Mouse (Mus musculus) embryonic facial prominence, embryonic 15.5 days (tissue): ENCODE data around the gene Dhx57. TPM values are rescaled to one million over a fixed set of nuclear protein-coding genes. Genes with fewer than 3 reads are reported as not detected.
"Not testable (repeated sequence)": the region's sequence is repeated elsewhere in the genome, so short reads cannot be mapped to it uniquely, and the experiment has no call there.

Experiments used
- ATAC-seq: fragments of 200-750 bp; cut with Nextera tagmentation; 2 replicates; pipeline ENCODE4 v1.8.0; 2017; ENCODE audit warnings: low read depth, moderate TSS enrichment; ENCODE audit not compliant: insufficient number of reproducible peaks, low FRiP score, low TSS enrichment
- H3K27ac ChIP-seq: fragments of 300-500 bp; sonication (generic); replicated peaks from 2 replicates; pipeline ENCODE4 v1.5.1; 2015; ENCODE audit warnings: mild to moderate bottlenecking, inconsistent platforms
- H3K27me3 ChIP-seq: fragments of 300-500 bp; sonication (generic); 2 replicates; pipeline ENCODE4 v1.6.1; 2015; ENCODE audit warnings: inconsistent platforms
- H3K36me3 ChIP-seq: fragments of 300-500 bp; sonication (generic); 2 replicates; pipeline ENCODE4 v1.6.1; 2015; ENCODE audit warnings: mild to moderate bottlenecking, inconsistent platforms
- H3K4me1 ChIP-seq: fragments of 300-500 bp; sonication (generic); 2 replicates; pipeline ENCODE4 v1.6.1; 2015; ENCODE audit warnings: inconsistent platforms
- H3K4me2 ChIP-seq: fragments of 300-500 bp; sonication (generic); replicated peaks from 2 replicates; pipeline ENCODE4 v1.6.1; 2015; ENCODE audit warnings: mild to moderate bottlenecking, inconsistent platforms
- H3K4me3 ChIP-seq: fragments of 300-500 bp; sonication (generic); replicated peaks from 2 replicates; pipeline ENCODE4 v1.5.1; 2015; ENCODE audit warnings: mild to moderate bottlenecking, inconsistent platforms
- H3K9ac ChIP-seq: fragments of 300-500 bp; sonication (generic); 2 replicates; pipeline ENCODE4 v1.6.1; 2015; ENCODE audit warnings: inconsistent platforms
- H3K9me3 ChIP-seq: fragments of 300-500 bp; sonication (generic); replicated peaks from 2 replicates; pipeline ENCODE4 v1.6.1; 2016; ENCODE audit warnings: inconsistent platforms
- WGBS: fragments of 180-500 bp; shearing (Covaris S2); methylation state at CpG from one replicate; pipeline ENCODE4 v1.1.7; 2015; 5-methylcytosine and 5-hydroxymethylcytosine counted together
- polyA plus RNA-seq: library from polyadenylated mRNA; unstranded; fragments of >200 nt; fragmentation: Nextera tagmentation; extraction: Ambion mirVana; gene quantifications from 2 replicates; pipeline ENCODE4 v1.2.1, GENCODE M21; 2015

The Dhx57 gene
- polyA plus RNA-seq, 1 experiment from 2014 or later, result 18.6 TPM

DNA sequence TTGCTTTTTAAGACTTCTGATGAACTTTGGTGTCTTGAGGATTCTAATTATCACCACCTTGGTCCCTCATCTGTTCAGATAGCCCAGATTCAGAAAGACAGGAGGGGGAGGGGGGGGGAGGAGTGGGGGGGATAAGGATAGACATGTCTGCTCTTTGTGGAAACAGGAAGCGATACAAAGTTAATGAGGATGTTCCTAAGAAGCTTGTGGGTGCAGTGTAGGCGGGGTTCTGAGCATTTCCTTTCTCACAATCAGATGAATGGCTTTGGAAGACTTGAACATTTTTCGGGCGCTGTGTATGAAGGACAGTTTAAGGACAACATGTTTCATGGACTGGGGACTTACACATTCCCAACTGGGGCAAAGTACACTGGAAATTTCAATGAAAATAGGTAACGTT, 5.0 kb upstream of the Dhx57 start:
- Histone ChIP-seq H3K36me3 (no peaks in the 10 kb centered on the region), H3K4me2 (no peak overlapping the region), H3K9ac (no peak overlapping the region), H3K27ac (no peak overlapping the region), H3K4me3 (no peak overlapping the region), H3K4me1 (no peaks in the 10 kb centered on the region), H3K27me3 (no peaks in the 10 kb centered on the region), H3K9me3 (no peaks in the 10 kb centered on the region)
- no peak for ATAC-seq
- WGBS, result 82% methylated on average over 5 of the region's 5 CpGs

DNA sequence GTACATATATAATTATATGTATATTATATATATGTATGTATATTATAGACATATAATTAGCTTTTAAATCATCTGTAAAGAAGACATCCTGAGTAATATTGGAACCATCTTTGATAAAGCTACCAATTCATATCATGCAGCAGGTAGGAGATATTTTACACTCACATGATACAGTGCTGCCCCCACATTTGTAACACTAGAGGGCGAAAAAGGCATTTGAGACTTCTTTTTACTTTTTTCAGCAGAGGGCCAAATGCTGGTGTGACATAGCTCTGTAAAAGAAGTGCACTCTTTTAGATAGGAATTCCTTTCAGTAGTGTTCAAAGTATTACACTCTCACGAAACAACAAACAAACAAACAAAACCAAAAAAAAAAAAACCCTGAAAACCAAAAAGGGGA, 872 bp upstream of the Dhx57 start:
- H3K9ac ChIP-seq, result no peak overlapping the region
- H3K36me3 ChIP-seq, result no peaks in the 10 kb centered on the region
- H3K4me1 ChIP-seq, result peaks cover 11% of the 10 kb centered on the region
- H3K27ac ChIP-seq, result no peak overlapping the region
- no peak overlapping the region for H3K4me3 ChIP-seq
- H3K9me3 ChIP-seq, result no peaks in the 10 kb centered on the region
- H3K27me3 ChIP-seq, result no peaks in the 10 kb centered on the region
- WGBS, result 23% methylated on average over 2 of the region's 2 CpGs
- no peak for ATAC-seq
- H3K4me2 ChIP-seq, result no peak overlapping the region

DNA sequence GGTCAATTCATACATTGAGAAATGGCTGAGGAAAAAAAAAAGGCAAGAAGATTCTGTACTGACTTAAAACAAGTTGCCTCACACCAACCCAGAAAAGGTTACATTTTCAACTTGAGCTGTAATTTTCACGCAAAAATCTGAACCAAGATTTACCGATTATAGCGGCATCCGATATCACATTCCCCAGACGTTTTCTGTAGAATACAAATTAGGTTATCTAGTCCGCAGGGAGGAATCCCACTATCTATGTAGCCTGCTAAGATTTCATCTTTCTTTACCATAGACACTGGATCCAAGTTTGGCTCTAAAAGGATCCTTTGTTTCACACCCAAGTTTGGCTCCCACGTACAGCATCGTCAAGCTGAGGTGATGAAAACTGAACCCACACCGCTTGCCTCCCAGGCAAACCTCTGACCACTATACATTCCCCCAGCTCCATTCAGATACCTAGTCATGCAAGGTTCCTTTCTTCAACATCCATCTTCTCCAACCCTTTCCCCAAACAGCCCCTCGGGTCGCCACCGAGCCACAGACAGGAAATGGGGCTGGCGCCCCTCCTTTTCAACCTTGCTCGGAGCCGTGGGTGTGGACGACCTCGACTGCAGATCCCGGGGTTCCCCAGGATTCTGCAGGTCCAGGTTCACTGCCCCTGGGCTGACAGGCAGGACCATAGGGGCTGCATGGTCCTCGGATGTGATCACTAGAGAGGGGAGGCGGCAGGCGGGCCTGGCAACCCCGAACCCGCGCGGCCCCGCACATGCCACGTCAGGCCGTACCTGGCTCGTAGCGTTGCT, 799 bp downstream of the Dhx57 start:
- Histone ChIP-seq H3K27ac (peak overlapping the region; percentile 90), H3K27me3 (no peaks in the 10 kb centered on the region), H3K4me2 (peak overlapping the region; percentile 68), H3K36me3 (no peaks in the 10 kb centered on the region), H3K4me1 (peaks cover 11% of the 10 kb centered on the region), H3K4me3 (peak overlapping the region; percentile 99), H3K9ac (peak overlapping the region; percentile 83), H3K9me3 (no peaks in the 10 kb centered on the region)
- no peak for ATAC-seq
- under 1% methylated on average over 30 of the region's 30 CpGs for WGBS

DNA sequence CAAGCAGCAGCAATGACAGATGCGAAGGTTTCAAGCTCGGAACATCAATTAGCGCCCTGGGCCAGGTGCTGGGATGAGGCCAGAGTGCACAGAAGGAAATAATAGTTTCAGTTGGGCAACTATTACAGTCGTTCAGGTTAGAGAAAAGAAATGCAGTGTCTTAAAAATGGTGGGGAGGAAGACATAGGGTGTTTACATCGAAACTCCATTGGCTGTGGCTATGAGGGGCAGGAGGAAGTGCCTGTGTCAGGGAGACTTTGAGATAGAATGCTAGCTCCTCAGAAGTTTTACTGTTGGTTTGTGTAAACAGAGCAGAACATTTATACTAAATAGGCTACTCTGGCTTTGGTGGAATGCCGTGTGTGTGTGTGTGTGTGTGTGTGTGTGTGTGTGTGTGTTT, 2.3 kb downstream of the Dhx57 start:
- H3K36me3 ChIP-seq, result no peaks in the 10 kb centered on the region
- H3K4me2 ChIP-seq, result 0 out of 2 replicates have a peak overlapping the region, but pooled peaks have one; percentile 68
- H3K27me3 ChIP-seq, result no peaks in the 10 kb centered on the region
- H3K9ac ChIP-seq, result no peak overlapping the region
- H3K4me3 ChIP-seq, result no peak overlapping the region
- H3K9me3 ChIP-seq, result no peaks in the 10 kb centered on the region
- 78% methylated on average over 6 of the region's 6 CpGs for WGBS
- H3K27ac ChIP-seq, result no peak overlapping the region
- H3K4me1 ChIP-seq, result peaks cover 11% of the 10 kb centered on the region
- ATAC-seq, result no peak

DNA sequence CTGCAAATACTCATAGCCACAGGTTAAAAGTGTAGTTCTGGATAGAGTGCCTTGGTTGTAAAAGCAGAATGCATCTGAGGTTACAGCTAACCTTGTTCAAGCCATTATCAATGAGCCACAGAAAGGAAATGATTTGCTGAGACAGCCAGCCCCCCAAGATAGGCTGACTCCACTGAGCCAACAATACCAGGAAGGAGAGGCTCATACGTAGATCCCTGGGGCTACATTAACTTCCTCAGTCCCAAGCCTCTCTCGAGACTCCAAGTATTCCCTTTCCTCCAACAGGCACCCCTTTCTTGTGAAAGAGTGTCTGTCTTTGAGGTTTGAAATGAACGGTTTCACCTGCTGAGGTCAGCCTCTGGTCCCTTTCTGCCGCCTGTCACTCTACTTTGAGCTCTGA, 5.8 kb downstream of the Dhx57 start:
- peaks cover 16% of the 10 kb centered on the region for H3K36me3 ChIP-seq
- ATAC-seq, result no peak
- H3K4me2 ChIP-seq, result no peak overlapping the region
- no peak overlapping the region for H3K27ac ChIP-seq
- peaks cover 11% of the 10 kb centered on the region for H3K4me1 ChIP-seq
- WGBS, result 58% methylated on average over 4 of the region's 4 CpGs
- no peaks in the 10 kb centered on the region for H3K9me3 ChIP-seq
- H3K9ac ChIP-seq, result no peak overlapping the region
- H3K27me3 ChIP-seq, result no peaks in the 10 kb centered on the region
- no peak overlapping the region for H3K4me3 ChIP-seq

DNA sequence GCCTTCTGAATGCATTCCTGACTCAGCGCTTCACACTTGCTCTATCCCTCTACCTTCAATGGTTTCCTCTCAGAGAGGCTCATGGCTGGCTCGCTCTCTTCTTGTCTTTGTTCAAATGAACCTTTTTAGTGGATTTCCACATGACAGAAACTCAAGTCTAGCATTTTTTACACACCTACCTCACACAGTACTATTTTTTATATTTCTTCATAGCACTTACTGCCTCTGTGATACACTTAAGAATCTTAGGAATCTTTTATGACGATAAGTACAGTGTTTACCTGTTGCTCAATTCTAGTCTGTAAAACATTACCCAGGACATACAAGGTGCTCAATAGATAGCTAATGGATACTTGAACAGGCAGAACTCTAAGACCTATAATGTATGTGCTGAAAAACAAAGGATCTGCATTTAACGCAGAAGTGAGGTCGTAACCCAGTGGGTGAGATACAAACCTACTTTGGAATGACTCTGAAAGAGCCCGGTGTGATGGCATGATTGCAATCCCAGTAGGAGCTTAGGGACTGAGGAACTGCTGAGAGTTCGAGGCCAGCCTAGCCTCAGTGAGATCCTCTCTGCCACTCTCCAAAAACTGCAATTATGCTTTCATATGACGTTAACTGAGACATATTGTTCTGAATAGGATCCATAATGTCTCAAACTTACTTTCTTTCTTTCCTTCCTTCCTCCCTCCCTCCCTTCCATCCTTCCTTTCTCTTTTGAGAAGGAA, 10.8 kb downstream of the Dhx57 start:
- H3K27ac ChIP-seq, result no peak overlapping the region
- H3K9me3 ChIP-seq, result no peaks in the 10 kb centered on the region
- no peak overlapping the region for H3K9ac ChIP-seq
- no peak for ATAC-seq
- WGBS, result 92% methylated on average over 8 of the region's 8 CpGs
- H3K27me3 ChIP-seq, result no peaks in the 10 kb centered on the region
- no peak overlapping the region for H3K4me3 ChIP-seq
- no peak overlapping the region for H3K4me2 ChIP-seq
- H3K4me1 ChIP-seq, result no peaks in the 10 kb centered on the region
- peaks cover 57% of the 10 kb centered on the region for H3K36me3 ChIP-seq

DNA sequence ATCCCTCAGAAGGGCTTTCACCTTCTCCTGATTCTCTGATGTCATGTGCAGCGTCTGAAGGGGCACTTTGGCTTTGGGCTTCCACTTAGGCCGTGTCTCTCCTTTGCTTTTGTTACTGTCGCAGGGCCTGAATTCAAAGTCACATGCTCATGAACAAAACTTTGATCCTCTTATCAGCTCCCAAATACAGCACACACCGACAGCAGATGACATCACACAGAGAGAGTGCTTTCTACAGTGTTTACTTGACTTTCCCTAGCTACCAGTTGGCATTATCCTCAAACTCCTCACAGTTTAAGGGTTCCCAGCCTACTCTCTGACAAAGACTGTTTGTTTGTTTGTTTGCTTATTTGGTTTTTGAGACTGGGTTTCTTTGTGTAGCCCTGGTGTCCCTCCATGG, 12.0 kb downstream of the Dhx57 start:
- no peaks in the 10 kb centered on the region for H3K4me1 ChIP-seq
- H3K27me3 ChIP-seq, result no peaks in the 10 kb centered on the region
- no peak overlapping the region for H3K4me2 ChIP-seq
- H3K9me3 ChIP-seq, result no peaks in the 10 kb centered on the region
- WGBS, result 95% methylated on average over 4 of the region's 4 CpGs
- H3K4me3 ChIP-seq, result no peak overlapping the region
- H3K36me3 ChIP-seq, result peaks cover 68% of the 10 kb centered on the region
- ATAC-seq, result no peak
- H3K9ac ChIP-seq, result no peak overlapping the region
- H3K27ac ChIP-seq, result no peak overlapping the region

DNA sequence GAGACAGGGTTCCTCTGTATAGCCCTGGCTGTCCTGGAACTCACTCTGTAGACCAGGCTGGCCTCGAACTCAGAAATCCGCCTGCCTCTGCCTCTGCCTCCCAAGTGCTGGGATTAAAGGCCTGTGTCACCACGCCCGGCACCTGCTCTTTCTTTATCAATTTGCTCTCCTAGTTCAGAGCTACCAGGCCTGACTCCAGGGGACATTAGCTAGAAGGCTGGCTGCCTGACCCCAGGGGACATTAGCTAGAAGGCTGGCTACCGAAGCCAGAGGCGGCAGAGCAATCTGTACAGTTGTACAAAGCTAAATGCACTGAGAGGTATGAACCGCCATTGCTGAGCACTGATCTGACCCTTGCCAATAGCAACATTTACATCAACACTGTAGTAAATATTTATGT, 19.7 kb downstream of the Dhx57 start:
- not testable (repeated sequence) for H3K27me3 ChIP-seq, H3K9ac ChIP-seq, H3K4me1 ChIP-seq, H3K4me2 ChIP-seq, H3K9me3 ChIP-seq, ATAC-seq, H3K27ac ChIP-seq, H3K4me3 ChIP-seq
- WGBS, result 95% methylated on average over 7 of the region's 7 CpGs
- peaks cover 86% of the 10 kb centered on the region for H3K36me3 ChIP-seq

DNA sequence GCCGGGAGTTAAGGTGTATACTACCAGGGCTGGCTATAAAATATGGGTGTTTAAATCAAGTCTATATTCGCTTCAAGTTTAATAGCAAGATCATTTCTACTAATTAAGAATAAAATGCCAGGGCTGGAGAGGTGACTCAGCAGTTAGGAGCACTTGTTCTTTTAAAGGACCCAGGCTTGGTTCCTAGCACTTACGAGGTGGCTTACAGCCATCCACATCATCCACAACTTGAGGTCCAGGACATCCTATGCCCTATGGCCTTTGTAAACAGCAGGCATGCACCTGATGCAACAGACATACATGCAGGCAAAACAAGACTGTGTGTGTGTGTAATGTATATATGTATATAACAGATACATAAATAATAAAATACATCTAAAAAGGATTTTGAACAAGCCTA, 22.1 kb downstream of the Dhx57 start:
- 92% methylated on average over 3 of the region's 3 CpGs for WGBS
- Histone ChIP-seq H3K36me3 (peaks cover 86% of the 10 kb centered on the region), H3K9ac (no peak overlapping the region)

DNA sequence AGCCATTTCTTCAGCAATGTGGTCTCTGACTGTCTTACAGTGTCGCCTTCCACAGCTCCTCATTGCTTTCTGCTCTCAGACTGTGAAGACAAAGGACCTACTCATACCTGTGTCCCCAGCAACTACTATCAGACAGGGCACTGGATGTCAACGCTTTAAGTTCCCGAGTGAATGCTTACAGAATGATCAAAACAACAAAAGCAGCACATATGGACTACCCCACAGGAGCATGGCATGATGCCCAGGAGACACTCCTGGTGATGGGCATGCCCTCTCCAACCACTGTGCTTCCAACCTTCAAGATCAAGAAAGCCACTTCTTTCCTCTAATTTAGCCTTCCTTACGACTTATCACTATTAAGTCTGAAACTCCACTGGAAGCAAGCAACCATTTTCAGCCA, 23.2 kb downstream of the Dhx57 start:
- H3K9me3 ChIP-seq, result no peaks in the 10 kb centered on the region
- no peak overlapping the region for H3K27ac ChIP-seq
- no peak for ATAC-seq
- H3K4me1 ChIP-seq, result no peaks in the 10 kb centered on the region
- H3K9ac ChIP-seq, result no peak overlapping the region
- WGBS, result 94% methylated on average over 4 of the region's 4 CpGs
- no peak overlapping the region for H3K4me2 ChIP-seq
- H3K27me3 ChIP-seq, result no peaks in the 10 kb centered on the region
- H3K36me3 ChIP-seq, result peaks cover 84% of the 10 kb centered on the region
- no peak overlapping the region for H3K4me3 ChIP-seq

More for the DNA sequence above, 22.1 kb downstream of the Dhx57 start:
- Histone ChIP-seq H3K4me1 (no peaks in the 10 kb centered on the region), H3K4me3 (no peak overlapping the region), H3K9me3 (no peaks in the 10 kb centered on the region), H3K27ac (no peak overlapping the region), H3K27me3 (no peaks in the 10 kb centered on the region), H3K4me2 (no peak overlapping the region)
- no peak for ATAC-seq

DNA sequence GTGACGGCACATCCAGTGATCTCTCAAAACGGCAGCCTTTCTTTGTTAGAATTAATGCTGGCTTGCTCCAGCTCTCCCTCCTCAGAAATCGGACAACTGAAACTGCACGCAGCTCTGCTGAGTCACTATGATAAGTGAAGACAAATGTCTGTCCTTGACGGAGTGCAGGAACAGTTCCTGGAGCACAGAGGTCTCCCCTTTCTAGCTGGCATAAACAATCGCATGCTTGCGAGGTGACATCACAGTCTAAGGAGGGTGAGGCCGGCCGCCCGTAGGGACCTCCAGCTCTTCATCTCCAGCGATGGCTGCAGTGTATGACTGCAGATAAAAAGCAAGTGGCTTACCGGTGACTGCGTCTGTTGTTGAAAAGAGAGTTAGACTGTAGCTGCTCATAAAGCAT, 35.1 kb downstream of the Dhx57 start:
- no peak overlapping the region for H3K9ac ChIP-seq
- H3K27me3 ChIP-seq, result no peaks in the 10 kb centered on the region
- no peak overlapping the region for H3K27ac ChIP-seq
- H3K4me3 ChIP-seq, result no peak overlapping the region
- H3K4me2 ChIP-seq, result no peak overlapping the region
- H3K4me1 ChIP-seq, result no peaks in the 10 kb centered on the region
- H3K36me3 ChIP-seq, result peaks cover 90% of the 10 kb centered on the region
- H3K9me3 ChIP-seq, result no peaks in the 10 kb centered on the region
- WGBS, result 46% methylated on average over 13 of the region's 13 CpGs
- ATAC-seq, result peak; percentile 54; the same call in 1 of the 2 replicates
